12 mouse cellular contexts compared by ENCODE assay signal in genomic region chr13:70464996-70465395, GRCm38 (mm10).
"Had no signal": no experiment of that assay in that cellular context is flagged by ENCODE, and none has a peak within 500 bp of the region (broad histone marks: within the 10 kb centered on the region; RNA-seq: fewer than 3 reads in every experiment).

No protein-coding gene starts in this region.

- H3K27ac ChIP-seq: kidney, embryonic 15.5 days; limb, embryonic 12.5 days; liver, embryonic 15.5 days had no signal

- H3K4me1 ChIP-seq: kidney, embryonic 15.5 days; limb, embryonic 12.5 days; liver, embryonic 15.5 days had no signal

- ATAC-seq: midbrain, embryonic 16.5 days had no signal

- H3K9ac ChIP-seq: kidney, embryonic 15.5 days; limb, embryonic 12.5 days; liver, embryonic 15.5 days had no signal

- H3K9me3 ChIP-seq: kidney, embryonic 15.5 days; limb, embryonic 12.5 days; liver, embryonic 15.5 days had no signal

- H3K4me3 ChIP-seq: kidney, embryonic 15.5 days; limb, embryonic 12.5 days; liver, embryonic 15.5 days had no signal

- DNase-seq: kidney, adult 2 months; kidney, postnatal 14 days; lung, adult 2 months; lung, postnatal 14 days; right cerebral cortex, adult 18-20 months; right cerebral cortex, postnatal 25 days; thymus, postnatal 36 days had no signal

- H3K27me3 ChIP-seq: kidney, embryonic 15.5 days; limb, embryonic 12.5 days; liver, embryonic 15.5 days had no signal

- H3K4me2 ChIP-seq: kidney, embryonic 15.5 days; limb, embryonic 12.5 days; liver, embryonic 11.5 days; liver, embryonic 15.5 days had no signal

- H3K36me3 ChIP-seq: kidney, embryonic 15.5 days; limb, embryonic 12.5 days; liver, embryonic 15.5 days had no signal
